Mouse (Mus musculus) lung, adult 2 months (tissue): ENCODE data around the gene Ppig. TPM values are rescaled to one million over a fixed set of nuclear protein-coding genes. Genes with fewer than 3 reads are reported as not detected.
A peak's percentile ranks its signal among the peaks of the same experiment; 100 is the strongest.

Source experiments
- DNase-seq: peaks from one replicate; pipeline ENCODE4 v3.0.0; 2022
- H3K4me1 ChIP-seq: fragments of 200-500 bp; 2 replicates; pipeline ENCODE4 v1.6.1; 2011; ENCODE audit warnings: low read length; ENCODE audit not compliant: control insufficient read depth, insufficient read depth
- H3K4me3 ChIP-seq: fragments of 200-500 bp; replicated peaks from 2 replicates; pipeline ENCODE3; 2011; ENCODE audit warnings: low read depth, mild to moderate bottlenecking, control low read depth, low read length; ENCODE audit errors: extremely low read depth
- CTCF ChIP-seq: fragments of 200-500 bp; IDR thresholded peaks from 2 replicates; pipeline ENCODE4 v1.5.1; 2011; ENCODE audit warnings: mild to moderate bottlenecking, low read length, control low read depth; ENCODE audit not compliant: insufficient read depth
- POLR2A ChIP-seq: fragments of 200-500 bp; IDR thresholded peaks from 2 replicates; pipeline ENCODE4 v1.6.1; 2011; ENCODE audit warnings: low read depth, mild to moderate bottlenecking, control low read depth, low read length, borderline replicate concordance; ENCODE audit errors: extremely low read depth
- WGBS: fragments of 180-500 bp; shearing (Covaris S2); methylation state at CpG from one replicate; pipeline ENCODE4 v1.1.7; 2018; 5-methylcytosine and 5-hydroxymethylcytosine counted together
- polyA plus RNA-seq: library from polyadenylated mRNA; depleted of rRNA; stranded (reverse); fragments of >200 nt; gene quantifications from 2 replicates; pipeline ENCODE4 v1.2.3, GENCODE M21; 2012

Ppig gene
- polyA plus RNA-seq, 1 experiment = 2.2 TPM

DNA sequence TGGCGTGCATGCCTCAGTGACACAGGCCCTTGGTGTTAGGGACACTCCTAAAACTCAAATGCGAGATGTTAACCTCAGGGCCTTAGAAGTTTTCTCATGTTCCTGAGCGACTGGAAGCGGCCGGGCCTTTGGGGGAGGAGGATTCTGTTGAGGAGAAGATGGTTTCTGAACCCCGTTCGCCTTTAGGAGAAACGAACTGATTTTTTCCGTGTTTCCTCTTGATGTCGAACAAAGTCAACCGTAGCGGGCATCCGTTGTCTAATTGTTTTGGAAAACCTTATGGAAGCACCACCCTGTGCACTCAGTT, 1.1 kb downstream of the Ppig start:
- DNase-seq = no peak
- WGBS = under 1% methylated on average over 13 of the region's 13 CpGs
- peaks cover 5% of the 10 kb centered on the region for H3K4me1 ChIP-seq
- TF ChIP-seq POLR2A = no peak
- TF ChIP-seq CTCF = no peak
- H3K4me3 ChIP-seq = peak overlapping the region; percentile 96

DNA sequence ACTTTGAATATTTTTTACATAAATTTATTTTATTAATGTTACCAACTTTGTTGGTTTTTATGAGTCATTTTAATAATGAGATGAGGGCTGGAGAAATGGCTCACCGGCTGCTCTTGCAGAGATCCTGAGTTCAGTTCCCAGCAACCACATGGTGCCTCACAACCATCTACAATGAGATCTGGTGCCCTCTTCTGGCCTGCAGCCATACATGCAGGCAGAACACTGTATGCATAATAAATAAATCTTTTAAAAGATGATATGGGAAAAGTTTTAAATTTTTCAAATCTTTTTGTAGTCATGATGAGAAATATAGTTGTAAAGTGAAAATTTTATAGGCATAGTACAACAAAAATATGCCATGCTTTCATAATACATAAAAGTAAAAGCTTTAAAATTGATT, 22.7 kb downstream of the Ppig start:
- Histone ChIP-seq H3K4me3 (no peak overlapping the region), H3K4me1 (no peaks in the 10 kb centered on the region)
- TF ChIP-seq POLR2A (no peak), CTCF (no peak)
- DNase-seq = no peak
- WGBS = 95% methylated on average over 1 of the region's 1 CpGs

DNA sequence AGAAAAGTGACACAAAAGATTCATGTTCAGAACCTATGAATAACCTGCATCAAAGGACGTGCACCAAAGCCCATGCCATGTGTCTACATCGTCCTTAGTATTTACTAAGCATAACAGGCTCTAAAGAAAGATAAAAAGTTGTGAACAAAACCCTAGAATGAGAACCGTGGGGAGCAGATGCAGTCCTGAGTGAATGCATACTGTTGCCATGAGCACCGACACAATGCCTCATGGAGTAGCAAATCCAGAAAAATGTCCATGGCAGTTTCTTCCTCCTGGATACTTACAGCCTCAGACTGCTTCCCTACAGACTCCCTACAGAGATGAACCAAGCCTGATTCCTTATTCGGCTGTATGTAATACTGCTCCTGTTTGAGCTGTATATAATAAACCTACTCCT, 38.6 kb downstream of the Ppig start:
- no peak for DNase-seq
- no peaks in the 10 kb centered on the region for H3K4me1 ChIP-seq
- TF ChIP-seq CTCF = no peak
- TF ChIP-seq POLR2A = no peak
- H3K4me3 ChIP-seq = no peak overlapping the region
- 87% methylated on average over 5 of the region's 5 CpGs for WGBS

DNA sequence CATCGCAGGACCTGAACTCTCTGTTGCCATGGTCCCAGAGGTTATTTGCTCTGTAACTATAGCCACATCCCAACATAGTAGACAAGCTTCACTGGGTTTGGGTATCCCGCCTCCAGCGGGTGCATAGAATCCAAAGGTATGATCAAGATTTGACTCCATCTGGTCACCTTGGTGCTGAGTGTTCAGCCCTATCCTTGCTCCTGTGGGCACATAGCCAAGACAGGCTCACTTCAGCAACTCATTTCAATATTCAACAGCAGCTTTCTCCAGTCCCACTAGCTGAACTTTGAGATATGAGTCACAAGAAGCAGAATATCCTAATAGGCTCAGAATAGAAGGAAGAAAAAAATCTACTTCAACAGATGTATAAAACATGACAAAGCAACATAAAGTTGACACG, 41.0 kb downstream of the Ppig start:
- no peaks in the 10 kb centered on the region for H3K4me1 ChIP-seq
- WGBS = 91% methylated on average over 4 of the region's 4 CpGs
- no peak overlapping the region for H3K4me3 ChIP-seq
- no peak for TF ChIP-seq CTCF
- no peak for TF ChIP-seq POLR2A
- DNase-seq = no peak

DNA sequence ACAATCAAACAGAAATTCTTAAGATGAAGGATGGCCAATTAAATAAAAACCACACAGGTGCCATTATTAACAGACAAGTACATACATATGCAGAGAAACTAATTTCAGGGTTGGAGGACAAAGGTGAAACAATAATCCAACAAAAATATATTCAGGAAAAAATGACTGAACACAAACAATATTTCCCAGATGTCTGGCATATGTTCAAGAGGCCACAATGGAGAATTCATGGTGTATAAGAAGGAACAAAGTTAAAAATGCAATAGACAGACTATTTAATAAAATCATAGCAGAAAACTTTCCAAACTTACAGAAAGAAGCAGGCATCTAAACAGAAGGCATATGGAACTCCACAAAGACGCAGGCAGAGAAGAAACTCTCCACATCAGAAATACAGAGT, 42.4 kb downstream of the Ppig start:
- no peak for DNase-seq
- WGBS = 82% methylated on average over 1 of the region's 1 CpGs
- Histone ChIP-seq H3K4me1 (no peaks in the 10 kb centered on the region), H3K4me3 (no peak overlapping the region)
- no peak for TF ChIP-seq POLR2A

DNA sequence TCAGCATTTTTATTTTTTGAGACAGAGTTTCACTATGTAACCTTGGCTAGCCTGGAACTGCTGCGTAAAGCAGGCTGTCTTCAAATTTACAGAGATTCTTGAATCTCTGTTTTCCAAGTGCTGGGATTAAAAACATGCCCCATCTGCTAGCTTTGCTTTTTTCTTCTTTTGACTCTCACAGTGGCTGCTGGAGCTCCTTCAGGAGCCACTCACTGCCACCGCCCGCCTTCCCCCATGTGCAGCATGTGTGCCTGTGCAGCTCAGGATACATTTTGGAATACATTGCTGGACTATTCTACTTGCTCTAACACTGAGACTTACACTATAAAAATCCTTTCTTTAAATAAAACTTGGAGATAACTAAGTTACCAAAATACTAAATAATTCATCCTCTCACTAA, 51.0 kb downstream of the Ppig start:
- 96% methylated on average over 3 of the region's 3 CpGs for WGBS
- DNase-seq = no peak
- TF ChIP-seq POLR2A (no peak), CTCF (no peak)
- H3K4me3 ChIP-seq = no peak overlapping the region
- H3K4me1 ChIP-seq = no peaks in the 10 kb centered on the region

DNA sequence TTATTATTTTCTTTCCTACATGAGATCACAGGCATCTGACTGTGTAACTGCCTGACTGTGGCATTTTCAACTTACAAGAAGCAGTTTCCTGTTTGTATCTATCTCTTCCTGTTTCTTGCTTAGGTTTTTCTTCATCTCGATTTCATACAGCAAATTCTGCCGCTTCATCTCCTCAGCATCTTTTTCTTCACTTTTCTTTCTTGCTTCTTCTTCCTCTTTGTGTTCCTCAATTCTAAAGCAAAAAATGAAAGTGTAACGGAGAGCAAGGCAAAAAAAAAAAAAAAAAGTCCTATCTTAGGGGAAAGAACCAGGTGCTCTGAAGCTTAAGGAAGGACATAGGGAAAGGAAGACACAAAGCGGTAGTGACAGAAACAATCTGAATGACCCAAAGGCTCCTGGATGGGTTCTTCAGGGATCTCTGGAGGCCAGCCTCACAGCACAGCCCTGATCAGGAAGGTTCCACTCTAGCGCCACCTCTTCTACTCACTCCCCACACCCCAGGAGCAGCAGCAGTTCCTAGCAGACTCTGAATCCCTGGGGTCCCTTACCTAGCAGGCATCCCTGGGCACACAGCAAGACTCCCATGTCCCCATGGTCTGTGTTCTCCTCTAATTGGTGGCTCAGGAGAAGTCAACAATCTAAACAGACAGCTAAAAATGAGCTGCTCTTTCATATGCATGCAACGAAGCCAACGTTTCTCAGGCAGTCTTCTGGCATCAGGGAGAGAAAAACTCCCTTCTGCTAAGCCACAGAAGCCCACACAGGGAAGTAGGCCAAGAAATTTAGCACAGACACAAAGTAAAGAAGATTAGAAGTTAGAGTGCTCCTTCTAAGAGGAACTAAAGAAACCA, 55.9 kb downstream of the Ppig start:
- TF ChIP-seq CTCF = no peak
- no peak for TF ChIP-seq POLR2A
- 46% methylated on average over 7 of the region's 7 CpGs for WGBS
- no peak for DNase-seq
- H3K4me3 ChIP-seq = no peak overlapping the region
- H3K4me1 ChIP-seq = no peaks in the 10 kb centered on the region

DNA sequence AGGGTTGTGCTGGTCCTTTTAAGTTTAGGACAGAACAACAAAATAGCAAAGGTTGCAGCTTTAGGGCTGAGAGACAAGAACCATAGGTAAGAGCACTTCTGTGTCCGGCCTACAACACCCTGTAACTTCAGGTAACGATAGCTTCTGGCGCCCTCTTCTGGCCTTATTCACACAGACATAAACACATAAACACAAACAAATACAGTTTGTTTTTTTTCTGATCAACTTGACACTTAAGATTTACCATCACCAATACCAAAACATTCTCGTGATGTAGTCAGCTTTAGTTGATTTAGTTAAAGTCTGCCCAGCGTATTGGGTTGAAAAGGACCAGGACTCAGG, 56.5 kb downstream of the Ppig start:
- no peak for TF ChIP-seq CTCF
- TF ChIP-seq POLR2A = no peak
- no peak overlapping the region for H3K4me3 ChIP-seq
- DNase-seq = no peak
- H3K4me1 ChIP-seq = no peaks in the 10 kb centered on the region
- WGBS = 47% methylated on average over 5 of the region's 5 CpGs

DNA sequence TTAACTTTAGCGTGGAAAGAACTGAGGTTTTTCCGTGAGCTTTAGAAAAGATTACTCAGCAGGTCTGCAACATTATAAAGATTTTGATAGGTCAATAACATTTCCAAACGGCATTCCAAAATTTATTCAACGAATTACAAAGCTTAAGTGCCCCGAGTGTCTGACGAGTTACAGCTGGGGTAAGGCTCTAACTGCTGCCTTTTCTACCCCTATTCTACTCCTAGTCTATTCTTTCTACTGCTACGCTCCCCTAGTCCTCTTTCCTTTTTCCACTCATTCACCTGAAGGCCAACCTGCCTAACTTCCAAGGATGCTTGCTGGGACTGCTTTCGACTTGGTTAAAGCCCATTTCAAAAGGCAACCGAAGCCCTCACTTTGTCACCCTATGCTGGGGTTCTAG, 66.6 kb downstream of the Ppig start:
- H3K4me1 ChIP-seq = peaks cover 2% of the 10 kb centered on the region; the same call in 1 of the 2 replicates
- TF ChIP-seq POLR2A (no peak), CTCF (no peak)
- peak overlapping the region; percentile 86 for H3K4me3 ChIP-seq
- 20% methylated on average over 9 of the region's 9 CpGs for WGBS
- no peak for DNase-seq

DNA sequence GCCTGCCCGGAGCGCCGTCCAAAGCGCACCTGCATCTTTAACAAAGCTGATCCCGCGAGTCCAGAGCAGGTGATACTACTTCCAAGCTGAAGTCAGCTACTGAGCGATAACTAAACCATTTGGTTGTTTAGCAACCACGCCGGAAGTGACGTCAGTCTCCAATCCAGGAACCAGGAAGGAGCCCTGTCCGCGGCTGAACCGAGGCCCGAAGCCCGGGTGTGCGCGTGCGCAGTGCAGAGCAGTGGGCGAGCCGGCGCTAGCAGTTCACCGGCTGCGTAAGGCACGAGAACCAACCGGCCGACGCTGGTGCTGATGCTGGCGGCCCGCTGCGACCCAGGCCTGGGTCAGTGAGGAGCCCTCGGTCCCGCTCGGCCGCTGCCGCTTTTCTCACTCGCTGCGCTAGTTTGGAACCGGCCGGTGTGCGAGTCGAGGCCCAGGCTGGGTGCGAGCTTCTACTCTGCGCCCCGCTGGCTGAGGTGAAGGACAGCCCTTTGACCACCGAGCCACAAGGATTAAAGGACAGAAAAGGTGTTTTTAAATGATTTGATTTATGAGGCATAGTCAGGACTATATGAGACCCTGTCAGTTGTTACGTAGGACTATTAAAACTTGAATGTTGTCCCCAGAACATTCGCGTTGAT, 67.2 kb downstream of the Ppig start, which contains the start of the genes Ccdc173 and Phospho2:
Ccdc173 (minus strand) TSS at position 147 of the 641 bp plus-strand sequence.
Phospho2 (plus strand) TSS at position 195 of the 641 bp plus-strand sequence.
- 2% methylated on average over 48 of the region's 48 CpGs for WGBS
- DNase-seq = peak; percentile 97

More for the DNA sequence above, 67.2 kb downstream of the Ppig start, which contains the start of the genes Ccdc173 and Phospho2:
- TF ChIP-seq CTCF = no peak
- peak; percentile 85 for TF ChIP-seq POLR2A
- Histone ChIP-seq H3K4me1 (peaks cover 2% of the 10 kb centered on the region; the same call in 1 of the 2 replicates), H3K4me3 (peak within 1 kb of the TSS; percentile 86)
